Mouse (Mus musculus): ENCODE results near the gene Sgms1. TPM values are rescaled to one million over a fixed set of nuclear protein-coding genes. Genes with fewer than 3 reads are reported as not detected.
"Not testable (repeated sequence)": the region's sequence is repeated elsewhere in the genome, so short reads cannot be mapped to it uniquely, and the experiment has no call there.

Gene Sgms1
- polyA plus RNA-seq, 1 experiment: 8.5 TPM

DNA sequence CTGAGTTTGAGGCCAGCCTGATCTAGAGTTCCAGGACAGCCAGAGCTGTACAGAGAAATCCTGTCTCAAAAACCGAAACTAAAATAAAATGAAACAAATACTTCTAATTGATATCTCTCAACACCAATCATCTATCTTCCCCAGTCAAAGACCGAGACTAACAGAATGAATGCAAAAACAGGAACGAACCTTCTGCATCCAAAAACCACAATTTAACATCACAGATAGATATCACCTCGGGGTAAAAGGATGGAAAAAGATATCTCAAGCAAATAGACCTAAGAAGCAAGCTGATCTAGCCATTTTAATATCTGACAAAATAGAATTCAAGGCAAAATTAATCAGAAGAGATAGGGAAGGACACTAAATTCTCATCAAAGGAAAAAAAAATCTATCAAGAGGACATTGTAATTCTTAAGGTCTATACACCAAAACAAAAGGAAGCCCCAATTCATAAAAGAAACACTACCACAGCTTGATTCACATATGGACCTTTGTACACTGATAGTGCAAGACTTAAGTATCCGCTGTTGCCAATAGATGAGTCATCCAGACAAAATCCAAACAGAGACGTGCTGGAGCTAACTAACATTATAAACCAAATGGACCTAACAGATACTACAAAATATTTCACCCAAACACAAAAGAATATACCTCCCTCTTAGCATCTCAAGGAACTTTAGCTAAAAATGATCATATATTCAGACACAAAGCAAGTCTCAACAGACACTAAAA lies 301.6 kb downstream of the Sgms1 start:
- no peak overlapping the region for H3ac ChIP-seq (ENCODE audit: control insufficient read depth, insufficient read length)
- TF ChIP-seq REST (IDR thresholded peaks at IDR 0.05; ENCODE audit: insufficient read depth, insufficient read length): no peak
- TF ChIP-seq E2F4 (IDR thresholded peaks at IDR 0.05; ENCODE audit: insufficient read depth): no peak
- TF ChIP-seq MAX (IDR thresholded peaks at IDR 0.05; ENCODE audit: low read depth): no peak
- TF ChIP-seq TCF3 (IDR thresholded peaks at IDR 0.05; ENCODE audit: insufficient read length, low read depth): no peak
- TF ChIP-seq POLR2A (IDR thresholded peaks at IDR 0.05; ENCODE audit: insufficient read length, low read depth): no peak
- TF ChIP-seq USF1 (IDR thresholded peaks at IDR 0.05; ENCODE audit: low read depth): no peak
- no peak for TF ChIP-seq MYOD1 (IDR thresholded peaks at IDR 0.05; ENCODE audit: control insufficient read depth in 1 of 3, insufficient read length in 2 of 3, low read depth in 2 of 3)
- TF ChIP-seq POLR2AphosphoS2 (IDR thresholded peaks at IDR 0.05; ENCODE audit: insufficient read length, low read depth): no peak
- TF ChIP-seq SRF (IDR thresholded peaks at IDR 0.05; ENCODE audit: control insufficient read depth, insufficient read length, low read depth): no peak
- no peak for TF ChIP-seq MYOG (IDR thresholded peaks at IDR 0.05; ENCODE audit: control insufficient read depth in 1 of 3, insufficient read depth in 1 of 3, insufficient read length in 2 of 3, low read depth in 2 of 3)
- TF ChIP-seq TCF12 (IDR thresholded peaks at IDR 0.05; ENCODE audit: insufficient read depth, poor library complexity, severe bottlenecking): no peak
- TF ChIP-seq CEBPB (IDR thresholded peaks at IDR 0.05; ENCODE audit: insufficient read depth, poor library complexity, severe bottlenecking): no peak
- no peaks in the 10 kb centered on the region for H3K36me3 ChIP-seq (ENCODE audit: control insufficient read depth, insufficient read depth)
- H3K4me3 ChIP-seq: no peak overlapping the region
- no peaks in the 10 kb centered on the region for H3K79me2 ChIP-seq (ENCODE audit: control insufficient read depth, insufficient read depth)
- H3K27me3 ChIP-seq (ENCODE audit: control insufficient read depth, insufficient read depth, insufficient read length): no peaks in the 10 kb centered on the region
- H3K4me2 ChIP-seq (ENCODE audit: low read depth): no peak overlapping the region

DNA sequence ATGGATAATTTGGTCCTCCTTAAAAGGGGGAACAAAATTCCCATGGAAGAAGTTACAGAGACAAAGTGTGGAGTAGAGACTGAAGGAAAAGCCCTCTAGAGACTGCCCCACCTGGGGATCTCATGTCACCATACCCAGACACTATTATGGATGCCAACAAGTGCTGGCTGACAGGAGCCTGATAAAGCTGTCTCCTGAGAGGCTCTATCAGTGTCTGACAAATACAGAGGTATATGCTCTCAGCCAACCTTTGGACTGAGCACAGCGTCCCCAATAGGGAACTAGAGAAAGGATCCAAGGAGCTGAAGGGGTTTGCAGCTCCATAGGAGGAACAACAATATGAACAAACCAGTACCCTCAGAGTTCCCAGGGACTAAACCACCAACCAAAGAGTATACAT lies 304.7 kb downstream of the Sgms1 start:
- not testable (repeated sequence) for H3K4me2 ChIP-seq (ENCODE audit: low read depth); H3ac ChIP-seq (ENCODE audit: control insufficient read depth, insufficient read length); H3K36me3 ChIP-seq (ENCODE audit: control insufficient read depth, insufficient read depth); H3K79me2 ChIP-seq (ENCODE audit: control insufficient read depth, insufficient read depth); H3K4me3 ChIP-seq; H3K27me3 ChIP-seq (ENCODE audit: control insufficient read depth, insufficient read depth, insufficient read length)

Other genes starting within 250 kb of the Sgms1 start
- gene Rpl9-ps6, start 76.9 kb upstream of the Sgms1 start, polyA plus RNA-seq (2012; fragmentation: generic; extraction: Trizol): 91.2 TPM
- 22.9 TPM for gene Minpp1, start 96.1 kb upstream of the Sgms1 start, polyA plus RNA-seq (2012; fragmentation: generic; extraction: Trizol)
- 0.47 TPM for gene Papss2, start 206.1 kb upstream of the Sgms1 start, polyA plus RNA-seq (2012; fragmentation: generic; extraction: Trizol)

Measured in myocyte (in vitro differentiated cells).